Mouse (Mus musculus): ENCODE measurements around the gene Tsnaxip1.
"Not testable (repeated sequence)": the region's sequence is repeated elsewhere in the genome, so short reads cannot be mapped to it uniquely, and the experiment has no call there.

Gene Tsnaxip1

DNA sequence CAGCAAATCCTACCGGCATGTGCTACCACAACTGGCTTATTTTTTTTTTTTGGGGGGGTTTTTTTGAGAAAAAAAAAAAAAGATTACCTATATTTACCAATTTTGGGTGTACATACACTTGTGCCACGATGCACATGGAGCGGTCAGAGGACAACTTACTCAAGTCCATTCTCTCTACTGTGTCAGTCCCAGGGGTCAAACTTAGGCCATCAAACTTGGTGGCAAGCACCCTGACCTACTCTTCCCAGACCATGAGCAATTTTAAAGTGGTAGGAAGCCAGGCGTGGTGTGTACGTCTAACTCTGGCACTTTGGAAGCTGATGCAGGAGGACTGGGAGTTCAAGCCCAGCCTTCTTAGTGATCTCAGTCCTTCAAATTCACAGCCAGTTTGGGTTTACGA, 14.3 kb upstream of the Tsnaxip1 start:
- DNase-seq (ENCODE audit: low read depth in 1 of 2, low spot score in 2 of 2): no peak

DNA sequence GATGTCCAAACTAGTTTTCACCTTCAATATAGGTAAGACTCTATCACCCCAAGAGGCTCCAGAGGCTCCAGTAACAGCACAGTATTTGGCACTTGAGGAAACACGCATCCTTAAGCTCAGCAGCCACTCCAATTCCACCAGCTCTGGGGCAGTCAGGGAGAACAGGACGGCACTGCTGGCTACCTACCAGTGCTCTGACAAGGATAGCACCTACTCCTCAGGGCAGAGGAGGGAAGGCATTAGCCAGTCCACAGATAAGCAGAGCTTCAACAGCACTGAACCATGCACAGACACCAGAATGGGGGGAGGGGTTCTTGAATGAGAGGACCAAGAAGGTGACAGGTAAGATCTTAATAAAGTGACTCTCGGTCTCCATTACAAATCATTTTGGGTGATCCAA, 7.9 kb upstream of the Tsnaxip1 start:
- no peak for DNase-seq (ENCODE audit: low read depth in 1 of 2, low spot score in 2 of 2)

DNA sequence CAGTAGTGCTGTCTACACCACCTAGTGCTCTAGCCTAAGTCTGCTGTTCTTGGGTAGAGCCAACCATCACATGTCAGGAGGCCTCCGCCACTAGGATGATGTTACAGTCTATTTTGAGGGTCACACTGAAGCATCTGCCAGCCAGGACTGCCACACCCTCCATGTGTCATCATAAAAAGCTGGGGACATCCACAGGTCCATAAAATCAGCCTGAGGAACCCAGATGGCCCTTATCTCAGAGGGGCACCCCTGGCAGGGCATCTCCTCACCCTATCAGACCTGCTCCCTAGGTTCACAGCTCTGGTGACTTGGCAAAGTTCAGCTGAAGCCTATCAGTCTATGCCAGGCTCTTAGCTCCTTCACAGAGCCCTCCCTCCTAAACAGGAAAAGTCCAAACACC, 6.6 kb upstream of the Tsnaxip1 start:
- no peak for DNase-seq (ENCODE audit: low read depth in 1 of 2, low spot score in 2 of 2)

DNA sequence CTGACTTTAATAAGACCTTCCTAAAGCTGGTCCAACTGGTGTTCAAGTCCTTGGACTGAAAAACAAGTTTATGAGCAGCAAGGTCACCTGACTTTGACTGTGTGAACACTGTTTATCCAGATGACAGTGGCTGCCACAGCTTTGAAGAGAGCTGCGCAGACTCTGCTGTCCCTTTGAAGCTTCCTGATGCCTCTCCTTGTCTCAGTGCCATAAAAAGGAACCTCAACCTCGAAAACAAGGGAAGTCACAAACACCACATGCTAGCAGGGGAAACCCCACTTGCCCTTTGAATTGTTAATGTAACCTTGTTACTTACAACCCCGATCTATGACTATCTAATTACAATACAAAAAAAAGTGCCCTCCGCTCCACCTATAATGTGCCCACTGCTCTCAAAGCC, 2.0 kb upstream of the Tsnaxip1 start:
- peak; percentile 6 to 39 for DNase-seq (ENCODE audit: low read depth in 1 of 2, low spot score in 2 of 2)

DNA sequence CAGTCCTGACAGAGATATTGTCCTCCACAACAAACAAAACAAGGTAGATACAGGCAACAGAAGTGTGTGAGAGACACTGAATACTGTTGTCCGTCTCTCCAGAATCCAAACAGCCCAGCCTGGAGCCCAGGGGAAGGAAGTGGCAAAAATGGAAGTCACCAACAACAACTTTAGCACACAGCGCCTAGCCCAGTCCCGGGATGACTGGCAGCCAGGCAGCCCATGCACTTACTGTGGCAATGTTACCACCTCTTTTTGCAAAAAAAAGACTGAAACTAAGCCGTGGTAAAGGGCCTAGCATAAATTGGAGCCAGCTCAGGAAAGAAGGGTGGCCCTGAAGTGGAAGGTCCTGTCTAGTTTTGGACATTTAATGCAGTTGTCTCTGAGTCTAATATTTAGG, 1.2 kb upstream of the Tsnaxip1 start:
- no peak for DNase-seq (ENCODE audit: low read depth in 1 of 2, low spot score in 2 of 2)

DNA sequence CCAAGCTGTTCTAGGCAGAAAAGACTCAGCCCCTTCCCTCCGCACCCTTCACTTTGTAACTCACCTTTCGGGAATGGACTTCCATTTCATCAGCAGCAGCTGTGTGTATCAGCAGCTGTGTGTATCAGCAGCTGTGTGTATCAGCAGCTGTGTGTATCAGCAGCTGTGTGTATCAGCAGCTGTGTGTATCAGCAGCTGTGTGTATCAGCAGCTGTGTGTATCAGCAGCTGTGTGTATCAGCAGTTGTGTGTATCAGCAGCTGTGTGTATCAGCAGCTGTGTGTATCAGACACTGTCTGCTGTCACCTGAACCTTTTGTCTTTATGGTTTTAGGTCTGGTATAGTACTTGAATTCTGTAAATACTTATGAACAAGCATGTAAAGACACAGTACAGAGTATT, 6.2 kb downstream of the Tsnaxip1 start:
- not testable (repeated sequence) for DNase-seq (ENCODE audit: low read depth in 1 of 2, low spot score in 2 of 2)

DNA sequence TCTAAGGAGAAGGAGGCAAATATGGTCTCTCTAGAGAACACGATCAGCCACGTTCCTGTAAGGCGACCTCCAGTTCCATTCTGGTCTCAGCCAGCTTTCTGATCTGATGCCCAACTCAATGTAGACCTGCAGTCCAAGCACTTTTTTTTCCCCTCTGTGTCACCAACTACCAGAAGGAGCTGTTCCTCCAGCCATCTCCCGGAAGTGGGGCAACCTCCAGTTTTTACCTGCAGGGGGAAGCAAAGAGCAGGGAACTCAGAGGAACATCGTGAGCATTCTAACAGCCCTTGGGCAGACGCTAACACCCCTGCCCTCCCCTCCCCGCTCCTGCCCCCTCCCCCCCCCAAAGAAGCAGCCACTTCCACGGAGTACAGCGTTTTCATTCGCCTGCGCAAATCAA, 7.8 kb downstream of the Tsnaxip1 start:
- DNase-seq (ENCODE audit: low read depth in 1 of 2, low spot score in 2 of 2): peak in 1 of 2 experiments; percentile 75

DNA sequence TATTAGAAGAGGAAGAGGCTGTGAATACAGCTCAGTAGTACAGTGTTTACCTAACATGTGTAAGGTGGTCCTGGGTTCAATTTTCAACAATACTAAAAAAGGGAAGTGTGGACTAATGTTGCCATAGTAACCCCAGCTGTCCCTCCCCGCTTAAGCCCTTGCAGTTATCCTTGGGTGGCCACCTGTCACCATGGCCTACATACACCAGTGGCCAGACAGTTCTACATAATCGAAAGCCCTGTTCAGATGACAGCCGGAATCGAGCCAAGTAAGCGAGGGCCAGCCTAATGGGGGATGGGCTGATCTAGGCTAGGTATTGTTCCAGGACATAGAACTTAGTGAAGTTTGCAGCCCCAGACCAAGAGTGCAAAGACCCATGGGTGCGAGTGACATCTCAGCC, 9.5 kb downstream of the Tsnaxip1 start:
- DNase-seq (ENCODE audit: low read depth in 1 of 2, low spot score in 2 of 2): no peak

DNA sequence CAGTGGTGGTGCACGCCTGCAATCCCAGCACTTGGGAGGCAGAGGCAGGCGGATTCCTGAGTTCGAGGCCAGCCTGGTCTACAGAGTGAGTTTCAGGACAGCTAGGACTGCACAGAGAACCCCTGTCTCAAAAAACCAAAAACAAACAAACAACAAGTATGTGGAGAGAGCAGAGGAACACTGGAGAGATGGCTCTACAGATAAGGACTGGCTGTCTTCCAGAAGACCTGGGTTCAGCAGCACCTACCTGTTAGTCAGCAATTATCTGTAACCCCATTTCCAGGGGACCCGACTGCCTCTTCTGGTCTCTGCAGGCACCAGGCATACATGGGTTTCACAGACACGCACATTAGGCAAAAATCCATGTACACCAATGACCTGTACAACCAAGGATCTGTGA, 11.7 kb downstream of the Tsnaxip1 start:
- no peak for DNase-seq (ENCODE audit: low read depth in 1 of 2, low spot score in 2 of 2)

DNA sequence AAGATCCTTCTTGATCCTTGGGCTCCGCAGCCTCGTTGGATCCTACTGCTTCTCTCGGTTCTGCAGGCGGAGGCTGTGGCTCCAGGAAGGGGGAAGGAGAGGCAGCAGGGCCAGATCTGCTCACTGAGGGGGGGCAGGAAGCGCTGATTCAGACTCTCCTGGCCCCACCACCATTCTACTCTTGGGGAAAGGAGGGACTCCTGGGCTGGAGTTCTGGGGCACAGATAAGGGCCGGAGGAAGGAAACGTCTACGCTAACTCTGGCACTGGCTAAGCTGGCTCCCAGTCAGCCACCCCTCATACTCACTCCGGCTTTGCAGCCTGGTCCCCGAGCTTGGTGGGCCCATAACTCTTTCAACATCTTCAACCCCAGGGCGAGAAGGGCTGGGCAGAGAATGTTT, 19.1 kb downstream of the Tsnaxip1 start:
- no peak for DNase-seq (ENCODE audit: low read depth in 1 of 2, low spot score in 2 of 2)

DNA sequence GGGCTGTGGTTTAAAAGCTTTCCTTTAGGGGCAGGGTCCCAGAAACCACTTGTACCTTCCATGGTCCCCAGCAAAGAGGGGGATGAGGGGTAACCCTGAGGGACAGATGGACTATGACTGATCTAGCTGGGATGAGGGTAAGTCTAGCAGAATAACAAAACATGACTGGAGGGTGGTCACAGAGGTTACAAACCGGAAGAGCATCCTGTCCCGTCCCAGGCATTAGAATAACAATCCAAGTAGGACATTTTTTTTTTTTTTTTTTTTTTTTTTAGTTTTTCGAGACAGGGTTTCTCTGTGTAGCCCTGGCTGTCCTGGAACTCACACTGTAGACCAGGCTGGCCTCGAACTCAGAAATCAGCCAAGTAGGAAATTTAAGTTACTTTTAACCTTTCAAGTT, 22.5 kb downstream of the Tsnaxip1 start:
- no peak for DNase-seq (ENCODE audit: low read depth in 1 of 2, low spot score in 2 of 2)

DNA sequence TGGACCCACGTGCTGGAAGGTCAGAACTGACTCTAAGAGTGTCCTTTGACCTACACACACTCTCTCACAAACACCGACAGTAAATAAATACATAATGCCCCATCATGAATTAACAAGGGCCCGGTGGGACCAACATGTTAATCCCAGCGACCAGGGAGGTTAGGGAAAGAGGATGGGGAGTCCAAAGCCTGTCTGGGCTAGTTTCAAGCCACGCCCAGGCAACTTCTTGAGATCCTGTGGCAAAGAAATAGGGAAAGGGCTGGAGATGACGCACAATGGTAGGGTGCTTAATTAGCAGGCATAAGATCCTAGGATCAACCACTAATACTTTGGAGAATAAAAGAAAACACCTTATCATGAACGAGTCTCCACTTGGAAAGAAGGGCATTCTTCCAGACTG, 23.1 kb downstream of the Tsnaxip1 start:
- DNase-seq (ENCODE audit: low read depth in 1 of 2, low spot score in 2 of 2): no peak

DNA sequence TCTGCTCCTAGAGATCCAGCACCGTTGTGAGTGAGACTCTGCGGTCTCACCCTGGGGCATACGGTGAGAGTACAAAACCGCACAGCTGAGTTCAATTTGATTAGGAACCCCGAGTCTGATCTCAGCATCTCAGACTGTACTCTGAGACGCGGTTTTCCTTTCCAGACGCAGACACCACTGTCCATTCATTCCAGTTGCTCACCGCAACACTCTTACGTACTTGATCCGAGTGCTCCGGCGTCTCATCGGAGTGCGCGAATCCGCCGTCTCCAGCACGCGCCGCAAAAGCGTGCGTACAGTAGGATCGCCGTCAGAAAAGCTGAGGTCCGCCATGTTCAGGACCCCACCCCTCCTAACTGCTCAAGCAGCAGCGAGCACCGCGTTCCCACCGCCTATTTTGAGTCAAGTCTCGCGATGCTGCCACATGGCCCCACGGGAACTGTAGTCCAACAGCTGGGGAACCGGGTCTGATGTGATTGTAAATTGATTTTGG, 24.2 kb downstream of the Tsnaxip1 start:
- peak; percentile 40 to 72 for DNase-seq (ENCODE audit: low read depth in 1 of 2, low spot score in 2 of 2)

DNA sequence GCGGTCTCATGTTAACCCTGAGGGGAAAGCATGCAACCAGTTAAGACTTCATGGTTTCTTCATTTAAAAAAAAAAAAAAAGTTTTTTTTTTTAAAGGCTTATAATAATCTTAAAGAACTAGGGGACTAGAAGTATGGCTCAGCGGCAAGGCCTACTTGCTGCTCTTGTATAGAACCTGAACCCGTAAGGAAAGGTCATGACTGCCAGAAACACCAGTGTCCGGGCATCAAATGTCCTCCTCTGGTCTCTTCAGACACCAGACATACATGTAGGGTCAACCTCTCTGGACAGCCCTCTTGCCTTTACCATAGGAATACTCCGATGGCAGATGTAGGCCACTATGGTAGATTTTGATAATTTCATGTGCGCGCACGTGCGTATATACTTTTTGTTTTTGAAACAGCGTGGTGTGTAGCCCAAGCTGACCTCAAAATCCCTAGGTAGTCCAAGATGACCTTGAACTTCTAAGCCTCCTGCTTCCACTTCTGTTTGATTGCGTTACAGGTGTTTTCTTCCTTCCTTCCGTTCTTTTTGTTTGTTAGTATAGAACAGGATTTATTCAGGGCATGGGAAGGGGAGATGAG, 24.7 kb downstream of the Tsnaxip1 start:
- no peak for DNase-seq (ENCODE audit: low read depth in 1 of 2, low spot score in 2 of 2)

DNA sequence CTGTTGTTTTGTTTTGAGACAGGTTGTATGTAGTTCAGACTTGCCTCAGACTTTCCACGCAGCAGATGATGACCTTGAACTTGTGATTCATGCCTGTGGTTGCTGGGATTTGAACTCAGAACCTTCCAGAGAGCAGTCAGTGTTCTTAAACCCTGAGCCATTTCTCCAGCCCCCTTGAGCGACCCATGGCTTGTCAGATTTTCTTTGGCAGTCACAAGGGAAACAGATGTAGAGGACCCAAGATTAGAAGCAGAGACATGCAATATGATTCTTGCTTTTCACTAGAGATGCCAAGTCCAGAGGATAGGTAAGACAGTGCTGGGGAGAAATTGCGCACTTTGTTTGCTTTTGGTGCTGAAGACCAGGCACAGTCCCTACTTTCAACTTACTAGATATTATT, 25.6 kb downstream of the Tsnaxip1 start, which contains the start of gene Cenpt:
Gene Cenpt (minus strand): TSS at position 101 of the 400 bp plus-strand sequence.
- DNase-seq (ENCODE audit: low read depth in 1 of 2, low spot score in 2 of 2): no peak

DNA sequence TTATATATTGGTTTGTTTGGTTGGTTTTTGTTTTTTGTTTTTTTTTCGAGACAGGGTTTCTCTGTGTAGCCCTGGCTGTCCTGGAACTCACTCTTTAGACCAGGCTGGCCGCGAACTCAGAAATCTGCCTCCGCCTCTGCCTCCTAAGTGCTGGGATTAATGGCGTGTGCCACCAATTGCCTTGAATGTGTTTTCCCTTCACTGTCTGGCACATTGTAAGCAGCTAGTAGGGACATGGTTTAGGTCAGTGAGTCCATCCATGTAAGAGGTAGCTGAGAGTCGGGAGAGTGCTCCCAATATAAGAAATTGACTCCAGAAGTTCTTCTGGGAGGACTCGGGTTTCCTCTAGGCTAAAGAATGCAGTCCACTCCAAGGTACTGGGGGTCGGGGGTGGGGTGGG, 26.8 kb downstream of the Tsnaxip1 start:
- DNase-seq (ENCODE audit: low read depth in 1 of 2, low spot score in 2 of 2): no peak

DNA sequence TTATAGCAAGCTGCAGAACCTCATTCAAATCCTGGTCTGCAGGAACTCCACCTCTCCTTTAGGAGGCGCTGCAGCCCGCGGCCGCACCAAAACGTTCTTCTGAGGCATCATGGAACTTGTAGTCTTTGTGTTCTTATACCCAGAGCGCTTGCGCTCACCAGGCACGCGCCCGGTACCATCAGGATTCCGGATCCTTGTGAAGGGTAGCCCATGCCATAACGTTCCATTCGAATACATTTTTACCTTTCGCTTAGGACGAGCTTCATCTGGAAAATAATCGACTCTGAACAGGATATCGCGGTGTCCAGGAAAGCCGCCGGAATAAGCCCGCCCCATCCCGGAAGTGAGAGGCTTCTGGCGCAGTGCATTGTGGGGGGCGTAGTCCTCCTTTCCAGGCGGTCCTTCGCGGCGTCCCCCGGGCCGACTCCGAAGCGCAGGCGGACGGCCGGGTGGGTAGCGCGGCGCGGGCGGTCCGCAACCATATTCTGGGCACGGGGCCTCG, 27.2 kb downstream of the Tsnaxip1 start, which contains the start of gene Thap11:
Gene Thap11 (plus strand): TSS at position 418 of the 502 bp plus-strand sequence.
- DNase-seq (ENCODE audit: low read depth in 1 of 2, low spot score in 2 of 2): peak; percentile 69 to 80

DNA sequence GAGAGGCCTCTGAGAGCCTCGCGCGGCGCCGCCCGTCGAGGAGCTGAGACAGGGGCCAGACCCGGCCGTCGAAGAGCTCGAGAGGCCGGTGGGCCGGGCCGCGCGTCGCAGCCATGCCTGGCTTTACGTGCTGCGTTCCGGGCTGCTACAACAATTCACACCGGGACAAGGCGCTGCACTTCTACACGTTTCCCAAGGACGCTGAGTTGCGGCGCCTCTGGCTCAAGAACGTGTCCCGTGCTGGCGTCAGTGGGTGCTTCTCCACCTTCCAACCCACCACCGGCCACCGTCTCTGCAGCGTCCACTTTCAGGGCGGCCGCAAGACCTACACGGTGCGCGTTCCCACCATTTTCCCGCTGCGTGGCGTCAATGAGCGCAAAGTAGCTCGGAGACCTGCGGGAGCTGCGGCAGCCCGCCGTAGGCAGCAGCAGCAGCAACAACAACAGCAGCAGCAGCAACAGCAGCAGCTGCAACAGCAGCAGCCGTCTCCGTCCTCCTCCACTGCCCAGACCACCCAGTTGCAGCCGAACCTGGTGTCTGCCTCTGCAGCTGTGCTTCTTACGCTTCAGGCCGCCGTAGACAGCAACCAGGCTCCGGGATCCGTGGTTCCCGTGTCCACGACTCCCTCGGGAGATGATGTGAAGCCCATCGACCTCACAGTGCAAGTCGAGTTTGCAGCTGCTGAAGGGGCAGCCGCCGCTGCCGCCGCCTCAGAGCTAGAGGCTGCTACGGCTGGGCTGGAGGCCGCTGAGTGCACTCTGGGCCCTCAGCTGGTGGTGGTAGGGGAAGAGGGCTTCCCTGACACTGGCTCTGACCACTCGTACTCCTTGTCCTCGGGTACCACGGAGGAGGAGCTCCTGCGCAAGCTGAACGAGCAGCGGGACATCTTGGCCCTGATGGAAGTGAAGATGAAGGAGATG, 28.0 kb downstream of the Tsnaxip1 start:
- no peak for DNase-seq (ENCODE audit: low read depth in 1 of 2, low spot score in 2 of 2)

DNA sequence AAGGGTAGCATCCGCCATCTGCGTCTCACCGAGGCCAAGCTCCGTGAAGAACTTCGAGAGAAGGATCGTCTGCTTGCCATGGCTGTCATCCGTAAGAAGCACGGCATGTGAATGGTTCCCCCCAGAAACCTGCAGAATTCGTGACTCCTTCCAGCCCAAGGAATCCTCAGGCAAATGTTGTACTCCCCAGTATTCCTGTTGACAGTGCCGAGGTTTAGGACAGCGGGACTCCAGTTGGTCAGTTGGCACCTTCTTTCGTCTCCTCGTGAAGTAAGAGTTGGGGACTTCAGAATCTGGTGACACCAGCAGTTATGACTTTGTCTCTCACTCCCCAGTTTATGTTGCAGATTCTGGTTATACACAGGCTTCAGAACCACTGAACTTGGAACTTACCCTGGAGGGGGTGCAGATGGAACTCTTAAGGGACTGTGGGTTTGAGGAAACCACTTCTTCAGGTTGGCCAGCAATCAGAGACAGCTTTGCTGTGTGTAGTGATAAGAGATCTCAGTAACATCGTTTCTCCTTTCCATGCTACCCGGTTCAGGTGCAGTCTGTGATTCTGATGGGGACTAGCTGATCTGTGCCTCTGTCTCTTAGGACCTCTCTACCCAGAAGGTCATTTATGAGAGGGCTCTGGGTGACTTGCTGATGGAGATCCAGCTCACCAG, 28.8 kb downstream of the Tsnaxip1 start:
- DNase-seq (ENCODE audit: low read depth in 1 of 2, low spot score in 2 of 2): no peak

DNA sequence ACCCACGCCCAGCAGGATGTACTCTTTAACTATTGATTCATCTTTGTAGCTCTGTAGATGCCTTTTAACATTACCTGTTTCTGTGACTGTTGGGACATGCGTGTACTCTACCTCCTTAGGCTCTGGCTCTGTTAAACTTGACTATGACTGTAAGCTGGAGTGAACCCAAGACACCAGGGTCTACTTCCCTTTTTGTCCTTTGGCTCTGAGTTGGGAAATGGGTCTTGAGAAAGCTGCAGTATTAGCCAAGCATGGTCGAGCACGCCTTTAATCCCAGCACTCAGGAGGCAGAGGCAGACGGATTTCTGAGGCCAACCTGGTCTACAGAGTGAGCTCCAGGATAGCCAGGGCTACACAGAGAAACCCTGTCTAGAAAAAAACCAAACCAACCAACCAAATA, 31.0 kb downstream of the Tsnaxip1 start:
- DNase-seq (ENCODE audit: low read depth in 1 of 2, low spot score in 2 of 2): peak; percentile 51 to 70

DNA sequence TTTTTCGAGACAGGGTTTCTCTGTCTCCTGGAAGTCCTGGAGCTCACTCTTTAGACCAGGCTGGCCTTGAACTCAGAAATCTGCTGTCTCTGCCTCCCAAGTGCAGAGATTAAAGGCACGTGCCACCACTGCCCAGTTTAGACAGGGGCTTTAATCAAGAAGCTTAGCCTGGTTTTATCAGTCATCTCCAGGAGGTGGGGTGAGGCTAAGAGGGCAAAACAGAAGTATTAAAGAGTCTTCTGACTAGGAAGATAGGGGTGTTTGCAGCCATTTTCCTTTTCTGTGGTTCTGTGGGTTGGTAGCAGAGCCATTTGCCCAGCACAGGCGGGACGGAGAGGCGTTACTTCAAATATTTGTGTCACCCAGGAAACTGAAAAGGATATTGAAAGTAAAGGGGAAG, 31.8 kb downstream of the Tsnaxip1 start:
- DNase-seq (ENCODE audit: low read depth in 1 of 2, low spot score in 2 of 2): no peak

All from monocyte, adult 2 months (primary cell).